Mouse (Mus musculus): Measurements from ENCODE around the gene Ndufaf1. TPM values are rescaled to one million over a fixed set of nuclear protein-coding genes. Genes with fewer than 3 reads are reported as not detected.

Gene Ndufaf1
- polyA plus RNA-seq, 2 experiments = 18.8 to 44.0 TPM

DNA sequence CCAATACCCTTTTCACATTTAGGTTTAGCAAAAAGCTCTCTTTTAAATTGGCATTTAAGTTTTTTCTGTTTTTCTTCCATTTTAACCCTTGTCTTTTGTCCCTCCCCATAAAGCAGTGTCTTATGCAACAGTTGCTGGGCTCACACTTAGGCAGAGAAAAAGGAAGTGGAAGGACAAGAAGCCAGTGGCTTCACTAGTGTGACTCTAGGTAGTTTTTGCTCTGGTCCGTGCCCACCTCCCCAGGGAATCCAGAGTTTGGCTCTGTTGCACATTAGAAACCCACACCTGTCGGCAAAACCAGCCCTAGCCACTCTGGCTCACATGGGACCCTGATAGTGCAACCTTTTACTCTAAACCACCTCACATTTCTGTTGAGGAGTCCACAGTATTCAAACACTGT is 35.8 kb upstream of the Ndufaf1 start:
- H3K27me3 ChIP-seq (ENCODE audit: control insufficient read depth, insufficient read depth, low read length) = no peaks in the 10 kb centered on the region
- no peak for TF ChIP-seq POLR2A (IDR thresholded peaks at IDR 0.05; ENCODE audit: borderline replicate concordance, extremely low read depth, insufficient read depth, insufficient read length)
- H3K9ac ChIP-seq (ENCODE audit: low read depth, low read length, severe bottlenecking) = no peak overlapping the region
- no peak for DNase-seq (ENCODE audit: low spot score)
- WGBS = 74% methylated on average over 2 of the region's 2 CpGs
- H3K4me2 ChIP-seq (replicated peaks; ENCODE audit: low read depth, low read length, severe bottlenecking) = no peak overlapping the region
- H3K4me1 ChIP-seq (ENCODE audit: control insufficient read depth, insufficient read depth, low read length) = no peaks in the 10 kb centered on the region
- H3K27ac ChIP-seq (replicated peaks; ENCODE audit: low read depth, low read length) = no peak overlapping the region
- ATAC-seq (ENCODE audit: low FRiP score, low read depth) = no peak
- H3K36me3 ChIP-seq (ENCODE audit: control insufficient read depth, insufficient read depth, low read length) = peaks cover 30% of the 10 kb centered on the region
- no peaks in the 10 kb centered on the region for H3K9me3 ChIP-seq (ENCODE audit: control insufficient read depth, low read length)
- no peak overlapping the region for H3K4me3 ChIP-seq (replicated peaks; ENCODE audit: low read length)

DNA sequence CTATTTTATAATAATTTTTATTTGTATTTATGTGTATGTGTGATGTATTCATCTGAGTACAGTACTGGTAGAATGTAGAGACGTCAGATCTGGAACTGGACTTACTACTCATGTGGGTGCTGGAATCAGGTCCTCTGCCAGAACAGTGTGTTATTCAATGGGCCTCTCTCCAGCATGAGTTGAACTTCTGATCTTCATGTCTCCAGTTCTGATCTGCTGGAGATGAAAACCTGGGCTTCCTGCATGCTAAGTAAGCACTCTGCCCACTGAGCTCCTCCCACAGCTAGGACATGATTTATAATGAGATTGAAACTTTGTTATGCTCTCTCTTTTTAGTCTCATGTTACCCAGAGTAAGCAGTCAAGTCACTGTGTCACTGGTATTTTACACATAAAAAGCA is 33.5 kb upstream of the Ndufaf1 start:
- Histone ChIP-seq H3K9me3 (ENCODE audit: control insufficient read depth, low read length) (no peaks in the 10 kb centered on the region), H3K36me3 (ENCODE audit: control insufficient read depth, insufficient read depth, low read length) (peaks cover 32% of the 10 kb centered on the region), H3K4me3 (replicated peaks; ENCODE audit: low read length) (no peak overlapping the region), H3K9ac (ENCODE audit: low read depth, low read length, severe bottlenecking) (no peak overlapping the region), H3K27me3 (ENCODE audit: control insufficient read depth, insufficient read depth, low read length) (no peaks in the 10 kb centered on the region), H3K27ac (replicated peaks; ENCODE audit: low read depth, low read length) (no peak overlapping the region), H3K4me2 (replicated peaks; ENCODE audit: low read depth, low read length, severe bottlenecking) (no peak overlapping the region), H3K4me1 (ENCODE audit: control insufficient read depth, insufficient read depth, low read length) (no peaks in the 10 kb centered on the region)
- DNase-seq (ENCODE audit: low spot score) = no peak
- no peak for TF ChIP-seq POLR2A (IDR thresholded peaks at IDR 0.05; ENCODE audit: borderline replicate concordance, extremely low read depth, insufficient read depth, insufficient read length)
- no peak for ATAC-seq (ENCODE audit: low FRiP score, low read depth)
- WGBS = 77% methylated on average over 1 of the region's 1 CpGs

DNA sequence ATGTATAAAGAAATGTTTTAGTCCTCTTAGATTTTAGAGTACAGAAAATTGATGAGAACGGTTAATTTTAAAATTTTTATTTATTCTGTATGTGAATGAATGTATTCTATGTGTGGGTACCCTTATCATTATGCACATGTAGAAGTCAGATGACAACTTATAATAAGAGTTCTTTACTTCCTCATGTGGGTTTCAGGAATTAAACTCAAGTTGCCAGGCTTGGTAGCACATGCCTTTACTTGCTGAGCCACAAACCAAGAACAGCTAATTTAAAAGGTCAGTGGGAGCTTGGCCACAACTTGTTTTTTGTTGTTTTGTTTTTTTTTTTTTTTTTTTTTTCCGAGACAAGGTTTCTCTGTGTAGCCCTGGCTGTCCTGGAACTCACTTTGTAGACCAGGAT is 32.2 kb upstream of the Ndufaf1 start:
- Histone ChIP-seq H3K27ac (replicated peaks; ENCODE audit: low read depth, low read length) (no peak overlapping the region), H3K27me3 (ENCODE audit: control insufficient read depth, insufficient read depth, low read length) (no peaks in the 10 kb centered on the region), H3K9me3 (ENCODE audit: control insufficient read depth, low read length) (no peaks in the 10 kb centered on the region), H3K9ac (ENCODE audit: low read depth, low read length, severe bottlenecking) (no peak overlapping the region), H3K4me2 (replicated peaks; ENCODE audit: low read depth, low read length, severe bottlenecking) (no peak overlapping the region), H3K36me3 (ENCODE audit: control insufficient read depth, insufficient read depth, low read length) (peaks cover 30% of the 10 kb centered on the region), H3K4me1 (ENCODE audit: control insufficient read depth, insufficient read depth, low read length) (no peaks in the 10 kb centered on the region), H3K4me3 (replicated peaks; ENCODE audit: low read length) (no peak overlapping the region)
- WGBS = 91% methylated on average over 2 of the region's 2 CpGs
- ATAC-seq (ENCODE audit: low FRiP score, low read depth) (no peak), DNase-seq (ENCODE audit: low spot score) (no peak)
- no peak for TF ChIP-seq POLR2A (IDR thresholded peaks at IDR 0.05; ENCODE audit: borderline replicate concordance, extremely low read depth, insufficient read depth, insufficient read length)

DNA sequence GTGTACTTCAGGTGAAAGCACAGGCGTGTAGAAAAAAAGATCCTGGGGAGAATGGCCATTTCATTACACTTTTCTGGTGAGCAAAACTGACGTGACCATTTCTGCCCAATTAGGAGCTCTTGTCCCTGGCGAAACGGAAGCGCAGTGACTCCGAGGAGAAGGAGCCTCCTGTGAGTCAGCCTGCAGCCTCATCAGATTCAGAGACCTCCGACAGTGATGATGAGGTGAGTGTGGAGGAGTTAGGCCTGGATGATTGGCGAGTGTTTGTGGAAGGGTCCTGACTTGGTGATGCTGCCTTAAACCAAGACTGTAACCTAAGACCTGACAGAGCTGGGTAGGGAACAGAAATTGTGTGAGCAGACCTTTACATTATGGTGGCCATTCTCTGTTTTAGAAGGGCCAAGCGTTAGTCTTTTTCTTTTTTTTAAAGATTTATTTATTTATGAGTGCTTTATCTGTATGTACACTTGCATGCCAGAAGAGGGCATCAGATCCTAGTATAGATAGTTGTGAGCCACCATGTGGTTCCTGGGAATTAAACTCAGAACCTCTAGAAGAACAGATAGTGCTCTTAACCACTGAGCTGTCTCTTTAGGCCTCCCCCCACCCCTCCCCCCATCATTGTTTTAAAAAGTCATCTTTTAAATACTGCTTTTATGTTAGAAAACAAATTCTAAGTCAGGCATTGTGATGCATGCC is 29.5 kb upstream of the Ndufaf1 start:
- H3K4me2 ChIP-seq (replicated peaks; ENCODE audit: low read depth, low read length, severe bottlenecking) = no peak overlapping the region
- no peaks in the 10 kb centered on the region for H3K27me3 ChIP-seq (ENCODE audit: control insufficient read depth, insufficient read depth, low read length)
- H3K4me1 ChIP-seq (ENCODE audit: control insufficient read depth, insufficient read depth, low read length) = no peaks in the 10 kb centered on the region
- ATAC-seq (ENCODE audit: low FRiP score, low read depth) (no peak), DNase-seq (ENCODE audit: low spot score) (no peak)
- TF ChIP-seq POLR2A (IDR thresholded peaks at IDR 0.05; ENCODE audit: borderline replicate concordance, extremely low read depth, insufficient read depth, insufficient read length) = no peak
- H3K4me3 ChIP-seq (replicated peaks; ENCODE audit: low read length) = no peak overlapping the region
- 85% methylated on average over 9 of the region's 9 CpGs for WGBS
- H3K9me3 ChIP-seq (ENCODE audit: control insufficient read depth, low read length) = no peaks in the 10 kb centered on the region
- H3K9ac ChIP-seq (ENCODE audit: low read depth, low read length, severe bottlenecking) = no peak overlapping the region
- H3K36me3 ChIP-seq (ENCODE audit: control insufficient read depth, insufficient read depth, low read length) = peaks cover 29% of the 10 kb centered on the region
- H3K27ac ChIP-seq (replicated peaks; ENCODE audit: low read depth, low read length) = no peak overlapping the region

DNA sequence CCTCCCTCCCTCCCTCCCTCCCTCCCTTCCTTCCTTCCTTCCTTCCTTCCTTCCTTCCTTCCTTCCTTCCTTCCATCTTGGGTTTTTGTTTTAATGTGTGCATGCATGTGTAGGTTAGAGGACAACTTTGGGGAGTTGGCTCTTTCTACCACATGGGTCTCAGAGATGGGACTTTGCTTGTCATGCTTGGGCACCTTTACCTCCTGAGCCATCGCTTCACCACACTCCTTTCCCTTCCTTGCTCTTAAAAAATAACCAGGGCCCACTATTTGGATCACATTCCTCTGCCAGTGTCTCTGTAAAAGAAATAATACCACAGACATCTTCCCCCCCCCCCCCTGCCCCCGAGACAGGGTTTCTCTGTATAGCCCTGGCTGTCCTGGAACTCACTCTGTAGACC is 21.1 kb upstream of the Ndufaf1 start:
- no peak for ATAC-seq (ENCODE audit: low FRiP score, low read depth)
- Histone ChIP-seq H3K4me2 (replicated peaks; ENCODE audit: low read depth, low read length, severe bottlenecking) (no peak overlapping the region), H3K9ac (ENCODE audit: low read depth, low read length, severe bottlenecking) (no peak overlapping the region), H3K36me3 (ENCODE audit: control insufficient read depth, insufficient read depth, low read length) (peaks cover 17% of the 10 kb centered on the region), H3K27ac (replicated peaks; ENCODE audit: low read depth, low read length) (no peak overlapping the region), H3K4me1 (ENCODE audit: control insufficient read depth, insufficient read depth, low read length) (no peaks in the 10 kb centered on the region), H3K4me3 (replicated peaks; ENCODE audit: low read length) (no peak overlapping the region), H3K9me3 (ENCODE audit: control insufficient read depth, low read length) (no peaks in the 10 kb centered on the region), H3K27me3 (ENCODE audit: control insufficient read depth, insufficient read depth, low read length) (no peaks in the 10 kb centered on the region)
- no peak for TF ChIP-seq POLR2A (IDR thresholded peaks at IDR 0.05; ENCODE audit: borderline replicate concordance, extremely low read depth, insufficient read depth, insufficient read length)
- WGBS = 81% methylated on average over 2 of the region's 2 CpGs
- DNase-seq (ENCODE audit: low spot score) = no peak
